Mouse (Mus musculus): ENCODE results near the gene Pde4b.
"Not testable (repeated sequence)": the region's sequence is repeated elsewhere in the genome, so short reads cannot be mapped to it uniquely, and the experiment has no call there.

Pde4b gene

DNA sequence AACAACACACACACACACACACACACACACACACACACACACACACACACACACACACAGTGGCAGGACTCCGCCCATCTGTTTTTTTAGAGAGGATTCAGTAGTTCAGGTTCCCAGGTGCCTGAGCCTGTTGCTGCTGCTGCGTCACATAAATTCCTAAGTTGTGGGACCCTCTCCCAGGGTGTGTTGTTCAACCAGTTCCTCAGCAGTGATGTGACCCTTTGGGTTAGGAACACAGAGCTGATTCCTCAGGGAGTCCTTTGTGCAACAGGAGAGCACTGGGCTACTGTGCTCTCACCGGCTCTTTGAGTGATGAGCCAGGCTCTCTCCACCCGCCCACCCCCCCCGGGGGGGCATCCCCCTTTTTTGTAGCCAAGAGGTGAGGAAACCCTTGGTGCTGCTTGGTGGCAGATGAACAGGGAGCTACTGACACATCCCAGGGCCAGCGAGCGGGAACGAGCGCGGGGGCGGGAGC, at the start of gene Pde4b:
TSS of gene Pde4b (plus strand) at position 453 of the 475 bp plus-strand sequence.
- DNase-seq (ENCODE audit: low spot score), result no peak

DNA sequence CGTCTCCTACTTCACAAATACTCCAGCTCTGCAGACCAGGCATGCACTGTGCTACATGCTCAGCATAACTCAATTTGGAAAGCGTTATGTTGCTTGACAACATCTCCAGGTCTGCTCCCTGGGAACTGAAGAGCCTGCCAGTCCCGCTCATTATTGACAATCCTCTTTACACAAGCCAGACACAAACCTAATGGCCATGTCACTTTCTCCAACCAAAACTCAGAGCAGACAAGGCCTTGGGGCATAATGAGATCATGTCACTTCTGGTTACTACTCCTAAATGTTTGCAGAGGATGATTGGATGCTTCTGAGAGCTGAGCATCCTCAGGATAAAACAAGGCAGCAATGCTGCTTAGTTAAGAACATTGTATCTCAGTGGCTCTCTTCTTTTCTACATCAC, 47.2 kb upstream of the Pde4b start:
- DNase-seq (ENCODE audit: low spot score), result no peak

DNA sequence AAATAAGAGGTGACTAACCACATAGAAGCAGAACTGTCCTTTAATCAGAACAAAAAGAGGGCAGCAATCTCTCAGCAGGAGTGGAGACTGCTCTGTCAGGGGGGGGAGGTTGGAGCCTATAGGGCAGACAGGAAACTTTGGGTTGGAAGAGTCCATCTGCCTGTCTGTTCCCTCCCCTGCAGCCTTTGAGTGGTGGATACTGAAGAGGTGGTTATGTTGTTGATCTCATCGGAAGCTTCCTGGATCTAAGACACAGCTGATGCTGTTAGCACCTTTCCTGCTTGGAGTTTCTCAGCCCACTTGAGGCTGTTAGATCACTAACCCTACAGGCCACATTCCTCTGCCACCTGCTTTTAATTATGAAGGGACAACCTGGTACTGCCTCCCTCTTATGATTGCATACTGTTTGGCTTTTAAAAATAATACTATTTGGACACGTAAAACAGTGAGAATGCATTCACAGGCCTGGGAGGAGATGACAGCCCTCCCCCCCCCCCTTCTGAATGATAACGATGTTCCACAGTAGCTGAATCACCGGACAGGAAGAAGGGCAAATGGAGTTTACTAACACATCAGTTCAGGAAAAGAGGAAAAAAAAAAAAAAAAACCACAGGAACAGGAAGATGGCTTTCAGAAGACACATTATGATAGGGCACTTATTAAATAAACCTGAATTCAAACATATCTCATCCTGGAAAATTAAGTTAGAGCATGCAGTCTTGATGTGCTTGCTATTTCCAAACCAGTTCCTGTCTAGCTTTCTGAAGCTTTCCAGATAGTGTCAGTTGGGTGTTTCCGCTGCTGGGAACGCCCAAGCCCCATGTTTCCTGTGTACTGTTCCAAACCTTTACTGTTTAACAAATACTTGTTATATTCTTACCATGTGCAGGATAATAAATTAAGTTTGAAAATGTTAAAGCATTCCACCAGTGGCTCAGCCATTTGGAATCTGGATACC, 41.9 kb upstream of the Pde4b start:
- DNase-seq (ENCODE audit: low spot score), result no peak

DNA sequence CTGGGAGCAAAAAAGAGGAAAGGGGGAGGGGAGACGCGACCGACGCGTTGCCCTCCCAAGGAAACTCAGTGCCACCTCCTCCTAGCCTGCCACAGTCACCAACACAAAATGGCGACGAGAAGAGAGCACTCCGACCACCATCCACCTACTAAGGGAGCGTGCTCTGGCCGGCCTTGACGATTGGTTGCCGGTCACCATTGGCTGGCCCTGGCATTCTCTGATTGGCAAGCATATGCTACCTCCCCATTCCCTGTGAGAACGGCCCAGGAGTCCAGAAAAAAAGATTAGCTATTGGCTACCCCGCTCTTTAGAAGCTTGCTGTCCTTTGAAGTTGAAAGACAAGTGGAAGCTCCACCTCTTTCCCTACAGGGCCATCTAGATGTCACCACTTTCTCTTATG, 38.0 kb upstream of the Pde4b start:
- not testable (repeated sequence) for DNase-seq (ENCODE audit: low spot score)

DNA sequence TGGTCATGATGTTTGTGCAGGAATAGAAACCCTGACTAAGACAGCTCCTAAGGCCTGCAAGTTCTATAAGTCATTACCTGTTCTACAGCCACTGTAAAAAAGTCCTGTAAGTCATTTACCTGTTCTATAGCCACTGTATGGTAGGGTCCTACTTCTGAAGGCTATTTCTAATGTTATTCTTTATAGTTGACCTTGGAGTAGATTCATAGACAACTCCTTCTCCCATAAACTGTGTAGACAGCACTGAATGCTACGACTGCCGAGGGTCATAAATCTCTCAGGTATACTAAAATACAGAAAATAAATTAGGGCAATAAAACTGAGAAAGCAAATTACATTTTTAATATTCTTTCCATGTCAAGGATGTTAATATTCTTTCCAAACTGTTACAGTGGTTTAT, 26.0 kb upstream of the Pde4b start:
- DNase-seq (ENCODE audit: low spot score), result no peak

DNA sequence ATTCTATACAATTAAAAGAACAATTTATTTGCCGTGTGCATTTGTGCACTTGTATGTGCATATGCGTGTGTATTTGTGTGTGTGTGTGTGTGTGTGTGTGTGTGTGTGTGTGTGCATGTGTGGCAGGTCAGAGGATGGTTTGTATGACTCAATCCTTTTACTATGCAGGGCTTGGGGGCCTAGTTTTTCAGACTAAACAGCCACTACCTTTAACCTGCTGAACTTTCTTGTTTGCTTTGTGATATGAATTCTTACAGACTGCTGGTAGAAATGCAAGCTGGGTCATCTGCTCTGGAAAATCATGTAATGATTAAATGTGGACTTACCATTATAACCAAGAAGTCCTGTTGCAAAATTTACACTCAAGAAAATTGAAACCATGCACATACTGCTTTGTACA, 18.0 kb upstream of the Pde4b start:
- no peak for DNase-seq (ENCODE audit: low spot score)

DNA sequence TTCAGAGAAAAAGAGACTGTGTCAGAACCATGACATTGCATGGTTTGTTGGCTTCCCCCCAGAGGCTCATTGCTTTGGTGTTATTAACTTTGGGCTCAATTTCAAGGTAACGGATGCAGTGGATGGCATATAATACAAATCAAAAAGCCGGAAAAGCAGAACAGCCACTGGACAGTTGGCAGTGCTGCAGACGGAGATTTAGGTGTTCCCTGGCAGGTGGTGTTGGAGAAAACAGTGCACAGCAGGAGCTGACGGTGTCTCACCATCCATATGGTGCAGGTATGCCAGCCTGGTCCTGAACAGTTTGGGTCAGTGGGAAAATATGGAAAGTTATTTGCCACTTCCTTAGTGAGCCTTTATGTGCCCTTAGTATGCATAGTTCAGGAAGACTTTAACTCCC, 1.0 kb upstream of the Pde4b start:
- no peak for DNase-seq (ENCODE audit: low spot score)

DNA sequence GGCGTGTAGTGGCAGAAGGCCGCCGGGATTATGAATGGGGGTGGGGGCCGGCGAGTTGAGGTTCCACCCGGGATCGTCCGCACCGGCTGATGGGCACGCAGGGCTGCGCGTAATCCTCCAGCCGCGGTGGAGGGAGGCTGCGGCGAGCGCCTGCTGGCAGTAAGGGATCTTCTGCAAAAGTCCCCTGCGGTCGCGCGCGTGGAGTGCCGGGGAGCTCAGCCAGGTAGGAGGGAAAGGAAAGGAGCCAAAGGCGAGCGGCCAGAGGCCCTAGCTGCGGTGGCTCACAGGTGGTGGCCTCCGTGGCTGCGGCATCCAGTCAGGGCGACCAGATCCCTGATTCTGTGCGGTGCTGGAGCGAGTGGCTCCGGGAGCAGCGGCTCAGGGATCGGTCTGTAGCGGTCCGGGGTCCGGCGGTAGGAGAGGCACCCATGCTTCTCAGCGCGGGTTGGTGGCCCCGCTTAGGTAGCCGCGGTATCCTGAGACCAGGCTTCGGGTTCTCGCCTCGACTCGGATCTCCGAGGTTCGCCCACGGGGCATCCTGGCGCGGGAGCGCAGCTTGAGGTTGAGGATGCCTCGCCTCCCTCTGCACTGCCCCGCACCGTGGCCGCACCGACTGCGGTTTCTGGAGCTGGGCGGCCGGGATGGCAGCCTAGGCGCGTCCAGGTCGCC, 357 bp downstream of the Pde4b start:
- DNase-seq (ENCODE audit: low spot score), result no peak

DNA sequence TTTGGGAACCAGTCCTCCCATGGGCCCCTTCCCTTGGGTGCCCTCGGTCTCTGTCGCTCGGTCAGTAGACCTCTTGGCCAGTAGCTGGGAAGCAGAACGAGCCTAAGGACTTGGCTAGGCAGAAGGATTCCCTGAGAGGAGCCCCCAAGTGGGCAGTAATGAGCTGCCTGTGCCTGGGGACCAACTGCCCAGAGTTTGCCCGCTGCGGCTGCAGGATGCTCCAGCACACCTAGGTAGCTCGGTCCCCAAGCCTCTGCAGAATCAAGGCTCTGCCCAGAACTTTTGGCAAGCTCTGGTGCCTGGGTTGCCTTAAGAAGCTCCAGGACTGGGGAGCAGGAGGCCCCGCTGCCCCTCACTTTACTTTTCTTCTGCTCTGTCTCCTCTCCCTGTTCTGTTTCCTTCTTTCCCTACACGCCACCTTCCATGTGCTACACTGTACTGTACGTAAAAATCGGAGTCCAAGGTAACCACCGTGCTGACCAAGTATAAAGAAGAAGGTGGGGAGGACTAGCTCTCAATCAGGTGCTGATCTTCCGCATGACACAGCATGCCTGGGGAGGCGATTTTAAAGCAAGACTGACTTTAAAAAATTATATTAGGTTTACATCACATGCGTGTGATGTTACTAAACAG, 1.0 kb downstream of the Pde4b start:
- DNase-seq (ENCODE audit: low spot score), result no peak

DNA sequence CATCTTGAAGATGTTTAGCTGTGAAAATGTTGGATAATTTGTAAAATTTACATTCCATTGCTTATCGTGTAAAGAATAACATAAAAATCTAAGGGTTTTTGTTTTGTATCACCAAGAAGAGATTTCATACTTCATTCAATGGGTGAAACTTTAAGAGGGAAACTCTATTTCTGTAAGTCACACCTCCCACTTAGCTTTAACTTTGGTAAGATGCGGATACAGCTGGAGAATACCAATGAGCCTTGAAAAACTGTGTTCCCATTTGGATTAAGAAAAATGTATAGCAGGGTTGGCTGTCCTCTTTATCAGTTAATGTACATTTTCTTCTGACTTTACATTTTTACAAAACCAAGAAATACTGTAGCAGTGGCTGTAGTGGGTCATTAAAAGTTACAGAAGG, 8.5 kb downstream of the Pde4b start:
- no peak for DNase-seq (ENCODE audit: low spot score)

DNA sequence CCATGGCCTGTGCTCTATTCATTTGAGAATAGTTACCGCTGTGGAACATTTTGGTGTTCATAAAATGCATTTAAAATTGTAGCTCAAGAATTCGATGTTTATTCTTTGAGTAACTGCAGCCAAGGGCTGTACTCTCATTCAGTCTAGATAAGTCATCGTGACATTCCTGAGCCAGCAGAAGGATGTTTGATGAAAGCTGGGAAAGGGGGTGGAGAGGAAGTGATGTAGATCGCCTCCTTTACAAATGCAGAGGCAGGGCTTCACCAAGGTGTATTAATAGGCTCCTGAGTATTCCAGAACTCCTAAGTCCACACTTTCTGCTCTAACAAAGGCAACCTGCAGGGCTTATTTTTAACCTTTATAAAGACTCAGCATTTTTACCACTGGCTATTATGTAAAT, 14.9 kb downstream of the Pde4b start:
- no peak for DNase-seq (ENCODE audit: low spot score)

DNA sequence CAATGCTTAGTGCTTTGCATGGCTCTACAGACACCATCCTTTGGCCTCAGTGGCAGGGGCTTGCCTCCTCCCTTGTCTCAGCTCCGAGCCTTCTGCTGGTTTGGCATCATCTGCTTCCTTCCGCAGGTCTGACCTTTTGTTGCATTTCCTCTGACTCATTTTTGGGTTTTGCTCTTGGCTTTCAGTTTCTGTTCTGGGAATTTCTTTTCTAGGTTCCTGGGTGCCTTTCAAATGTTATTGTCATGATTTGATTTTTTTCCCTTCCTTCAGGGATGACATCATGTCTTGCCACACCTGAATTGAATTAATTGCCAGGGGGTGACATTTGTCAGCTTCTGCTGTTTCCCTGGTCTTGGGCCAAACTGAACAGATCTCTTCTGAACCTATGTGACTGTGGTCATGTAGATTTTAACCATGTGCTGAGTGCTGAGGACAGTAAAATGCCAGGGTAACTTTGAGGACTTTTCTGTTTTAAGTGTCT, 17.2 kb downstream of the Pde4b start:
- no peak for DNase-seq (ENCODE audit: low spot score)

DNA sequence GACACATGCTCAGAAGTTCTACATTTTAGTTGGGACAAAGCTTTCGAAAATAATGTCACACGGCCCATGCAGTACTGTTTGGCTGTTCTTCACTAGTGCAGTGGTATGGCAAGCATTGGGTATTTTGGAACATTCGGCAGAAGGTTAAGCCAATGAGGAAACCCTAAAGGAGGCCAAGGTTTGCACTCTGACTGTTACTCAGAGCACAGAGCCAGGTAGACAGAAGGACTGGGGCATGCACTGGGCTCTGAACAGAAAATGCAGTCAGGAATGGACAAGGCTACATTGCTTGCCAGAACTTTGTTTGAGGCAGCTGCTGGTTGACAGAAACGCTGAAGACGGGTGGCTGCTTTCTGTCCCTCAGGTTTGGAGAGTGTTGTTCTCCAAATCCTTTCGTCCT, 19.4 kb downstream of the Pde4b start:
- DNase-seq (ENCODE audit: low spot score), result no peak

DNA sequence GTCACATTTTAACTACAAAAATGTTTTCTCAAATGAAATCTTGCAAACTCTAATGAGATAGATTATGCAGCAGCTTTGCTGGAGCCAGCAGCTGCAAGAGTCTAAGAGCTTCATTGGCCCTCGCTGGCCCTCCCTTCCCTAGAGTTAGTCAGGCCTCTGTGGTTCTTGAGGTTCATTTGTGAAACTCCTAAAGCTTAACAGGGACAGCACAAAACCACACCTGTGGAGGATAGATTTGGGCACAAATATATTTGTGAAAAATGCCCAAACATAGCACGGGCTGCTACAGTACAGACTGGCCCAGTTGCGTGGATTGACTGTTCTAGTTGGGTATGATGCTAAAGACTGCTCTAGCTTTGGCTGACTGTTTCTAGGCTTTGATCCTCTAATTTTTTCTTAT, 32.1 kb downstream of the Pde4b start:
- DNase-seq (ENCODE audit: low spot score), result no peak

DNA sequence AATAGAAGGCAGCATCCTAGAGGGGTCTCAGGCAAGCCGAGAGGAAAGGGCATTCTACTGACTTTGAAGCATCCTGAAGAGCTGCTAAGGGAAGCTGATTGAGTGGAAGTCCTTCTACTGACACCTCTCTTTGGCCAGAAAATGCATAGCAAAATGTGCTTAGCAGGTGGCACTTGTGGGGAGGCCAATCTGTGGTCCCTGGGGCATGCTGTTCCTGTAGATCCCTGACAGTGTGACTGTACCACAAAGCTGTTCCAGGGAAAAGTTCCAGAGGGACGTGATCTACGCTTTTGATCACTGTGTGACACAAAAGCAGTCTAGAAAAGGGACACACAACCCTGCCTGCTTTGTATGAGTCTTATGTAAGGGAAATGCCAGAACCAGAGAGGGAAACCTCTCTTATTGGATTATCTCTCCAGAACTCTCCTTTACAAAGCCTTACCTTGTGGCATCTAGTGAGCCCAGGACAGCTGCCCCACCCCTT, 49.1 kb downstream of the Pde4b start:
- no peak for DNase-seq (ENCODE audit: low spot score)

DNA sequence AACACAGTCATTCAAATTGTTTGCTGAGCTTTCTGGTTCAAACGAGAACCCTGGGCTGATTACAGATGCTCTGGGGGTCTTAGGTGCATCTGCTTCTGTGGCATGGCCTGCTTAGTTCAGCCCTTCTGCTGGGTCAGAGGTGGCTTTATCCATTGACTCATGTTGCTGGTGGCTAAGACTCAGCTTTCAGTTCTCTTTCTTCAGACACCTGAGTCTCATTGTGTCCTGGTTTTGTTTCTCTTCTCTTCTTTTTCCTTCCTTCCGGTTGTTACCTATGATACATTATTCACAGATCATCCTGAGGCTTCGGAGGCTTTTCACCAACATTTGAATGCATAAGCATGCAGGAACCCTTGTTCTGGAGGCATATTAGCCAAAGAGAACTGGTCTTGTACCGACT, 51.0 kb downstream of the Pde4b start:
- DNase-seq (ENCODE audit: low spot score), result no peak

DNA sequence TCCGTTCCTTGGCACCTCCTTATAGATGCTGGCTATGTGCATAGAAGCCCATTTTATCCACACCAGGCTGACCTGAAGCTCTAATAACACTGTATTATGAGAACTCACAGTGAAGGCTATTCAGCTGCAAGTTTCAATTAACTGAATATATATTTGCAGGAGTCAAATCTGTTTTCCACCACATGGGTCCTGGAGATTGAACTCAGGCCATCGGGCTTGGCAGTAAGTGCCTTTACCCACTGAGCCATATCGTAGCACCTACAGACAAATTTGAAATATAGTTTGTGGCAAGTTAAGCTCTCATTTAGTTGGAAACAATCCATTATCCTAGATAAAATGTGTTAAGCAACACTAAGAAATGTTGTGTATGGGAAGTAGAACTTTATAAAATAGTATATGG, 53.9 kb downstream of the Pde4b start:
- no peak for DNase-seq (ENCODE audit: low spot score)

DNA sequence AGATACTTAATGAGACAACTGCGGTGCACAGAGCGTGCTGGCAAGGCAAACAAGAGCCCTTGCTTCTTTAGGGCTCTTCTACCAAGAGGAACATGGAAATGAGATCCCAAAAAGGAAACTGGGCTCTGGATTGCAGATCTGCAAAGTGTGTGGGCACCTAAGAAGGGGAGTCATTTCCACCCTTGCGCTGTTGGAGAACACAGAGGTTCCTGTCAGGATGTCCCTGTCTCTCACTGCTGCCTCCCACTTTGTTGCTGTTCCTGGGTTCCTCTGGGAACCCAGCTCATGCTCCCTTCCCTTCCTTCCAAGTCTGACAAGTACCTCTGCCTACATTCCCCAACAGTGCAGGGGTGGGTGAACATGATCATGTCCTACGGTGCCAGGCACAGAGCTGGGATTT, 61.4 kb downstream of the Pde4b start:
- DNase-seq (ENCODE audit: low spot score), result no peak

DNA sequence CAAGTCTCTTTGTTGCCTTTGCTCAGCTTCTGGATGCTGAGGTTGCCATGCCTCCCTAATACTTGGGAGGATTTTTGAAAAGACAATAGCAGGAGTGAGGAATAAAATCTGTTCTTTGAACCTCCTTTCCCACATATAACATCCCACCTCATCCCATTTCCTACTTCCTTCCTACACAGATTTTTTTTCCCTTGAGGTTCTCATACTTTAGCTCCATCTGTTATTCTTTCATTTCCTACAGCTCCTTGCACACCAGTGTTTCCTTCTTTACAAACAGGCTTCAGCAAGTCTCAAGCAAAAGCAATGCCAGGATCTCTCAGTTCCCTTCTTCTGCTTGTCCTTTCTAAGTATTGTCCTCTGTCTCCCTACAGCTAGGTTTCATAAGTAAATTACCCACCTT, 71.8 kb downstream of the Pde4b start:
- no peak for DNase-seq (ENCODE audit: low spot score)

DNA sequence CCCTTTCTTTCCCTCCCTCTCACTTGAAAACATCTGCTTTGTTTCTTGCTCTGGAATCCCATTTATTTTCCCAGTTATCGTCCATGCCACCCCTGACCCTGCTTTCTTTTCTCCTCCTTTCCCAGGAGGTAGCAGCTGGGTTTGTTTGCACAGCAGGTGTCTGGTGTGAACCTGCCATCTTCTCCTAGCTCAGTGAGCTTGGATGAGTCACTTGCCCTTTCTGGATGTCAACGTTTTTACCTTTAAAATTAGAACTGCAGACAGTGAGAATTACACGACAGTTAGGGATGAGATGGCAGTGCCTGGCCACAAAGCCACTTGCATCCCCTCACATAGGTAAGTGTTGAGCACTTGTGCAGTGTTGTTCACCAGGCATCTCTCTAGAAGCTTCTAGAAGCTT, 84.3 kb downstream of the Pde4b start:
- DNase-seq (ENCODE audit: low spot score), result no peak

DNA sequence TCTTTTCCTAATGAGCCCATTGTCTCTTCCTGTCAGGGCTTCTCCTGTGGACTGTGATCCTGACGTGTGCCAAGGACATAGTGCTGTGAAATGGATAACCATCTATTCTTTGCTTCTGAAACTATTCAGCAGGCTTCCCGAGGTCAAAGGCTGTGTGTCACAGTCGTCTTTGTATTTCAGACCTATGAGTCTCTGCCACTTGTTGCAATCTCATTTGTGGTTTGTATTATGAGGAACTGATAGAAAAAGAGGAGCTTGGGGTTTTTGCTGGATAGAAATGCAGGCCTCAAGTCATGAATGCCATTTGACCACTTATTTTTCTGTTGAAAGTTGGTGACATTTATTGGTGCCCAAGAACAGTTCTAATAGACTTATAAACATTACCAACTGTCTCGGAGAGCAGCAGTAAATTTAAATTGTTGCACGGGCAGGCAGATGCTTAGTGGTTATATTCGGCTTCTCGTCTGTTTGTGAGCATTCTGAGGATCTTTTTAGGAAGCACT, 85.4 kb downstream of the Pde4b start:
- no peak for DNase-seq (ENCODE audit: low spot score)

DNA sequence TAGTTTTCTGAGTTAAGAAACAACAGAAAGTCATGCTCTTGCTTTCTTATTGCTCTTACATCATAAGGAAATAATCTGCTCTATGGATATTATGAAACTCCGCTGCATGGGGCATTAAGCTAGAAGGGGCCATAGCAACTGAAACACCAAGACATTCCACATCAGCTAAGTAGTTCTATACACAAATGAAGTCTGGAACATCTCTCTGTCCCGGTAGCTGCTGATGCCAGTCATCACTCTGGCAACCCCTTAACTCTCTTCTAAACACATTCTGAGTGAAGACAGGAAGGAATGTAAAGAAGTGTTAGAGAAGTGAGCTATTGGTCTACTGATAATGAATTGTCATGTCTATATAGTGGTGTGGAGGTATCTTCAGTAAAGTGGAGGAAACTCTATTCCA, 88.6 kb downstream of the Pde4b start:
- DNase-seq (ENCODE audit: low spot score), result no peak

Data from ovary, adult 18-20 months (tissue).